Mouse (Mus musculus) layer of hippocampus, adult 8-10 months (tissue): ENCODE measurements around the gene Pwwp2b. TPM values are rescaled to one million over a fixed set of nuclear protein-coding genes. Genes with fewer than 3 reads are reported as not detected.

ENCODE experiments used
- DNase-seq, 2 experiments: peaks; one replicate each; pipeline ENCODE4 v3.0.0; 2022; ENCODE audit warnings: low spot score in 2 of 2
- total RNA-seq, 4 experiments: library from RNA; stranded (reverse); gene quantifications; 2 replicates each; pipeline ENCODE4 v1.2.4; 2022

Pwwp2b gene
- total RNA-seq, 4 experiments from 2014 or later: 26.9 to 37.1 (median 32.1) TPM

DNA sequence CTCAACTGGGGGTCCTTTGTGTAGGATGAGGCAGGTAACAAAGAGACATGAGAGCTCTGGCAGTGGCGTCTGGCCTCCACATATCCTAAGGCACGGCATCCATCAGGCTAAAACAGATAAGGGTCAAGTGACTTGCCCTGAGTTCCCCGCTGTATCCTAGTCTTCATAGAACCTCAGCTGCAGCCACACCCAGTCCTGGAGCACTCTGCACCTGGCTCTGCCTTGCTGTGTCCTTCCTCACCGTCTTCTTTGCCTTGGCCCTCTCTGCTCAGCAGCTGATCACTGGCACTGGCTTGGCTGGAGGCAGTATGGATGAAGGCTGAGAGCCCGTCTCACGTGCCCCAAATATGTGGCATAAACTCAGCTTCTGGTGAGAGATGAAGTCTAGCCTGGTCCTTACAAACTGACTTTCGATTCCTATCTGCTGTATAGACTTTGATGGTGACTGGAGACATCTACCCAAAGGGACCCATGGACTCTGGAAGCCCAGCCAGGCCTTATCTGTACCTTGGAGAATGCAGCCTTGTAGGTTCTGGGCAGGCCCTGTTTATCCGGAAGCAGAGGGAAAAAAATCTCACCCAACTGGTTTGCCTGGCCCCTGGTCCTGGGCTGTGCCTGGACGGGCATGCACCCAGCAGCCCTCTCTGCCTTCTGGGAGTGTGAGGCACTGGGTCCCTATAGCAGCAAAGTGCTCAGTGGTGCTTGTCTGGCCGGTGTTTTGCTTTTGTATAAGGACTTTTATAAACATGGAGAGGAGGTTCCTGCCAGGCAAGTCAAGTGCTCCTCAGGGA lies 9.7 kb downstream of the Pwwp2b start:
- DNase-seq: no peak

GRCm38 (mm10) chr7:139264337-139264736 lies 16.1 kb downstream of the Pwwp2b start:
- no peak for DNase-seq

DNA sequence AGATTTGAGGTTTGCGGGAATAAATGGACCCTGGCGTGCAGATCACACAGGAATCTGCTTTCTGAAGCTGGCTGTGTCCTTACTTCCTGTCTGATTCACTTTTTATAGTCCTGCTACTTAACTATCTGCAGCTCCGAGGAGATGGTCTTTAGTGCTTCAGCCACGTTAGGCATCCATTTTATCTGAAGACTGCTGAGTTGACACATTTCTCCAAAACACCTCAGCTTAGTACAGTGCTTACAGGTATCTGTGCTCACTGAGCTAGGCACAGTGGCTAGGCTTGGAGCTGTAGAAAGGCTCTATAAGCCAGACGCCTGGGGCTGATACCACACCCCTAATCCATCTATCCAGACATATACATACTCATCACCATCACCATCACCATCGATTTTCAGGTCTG lies 17.4 kb downstream of the Pwwp2b start:
- DNase-seq: no peak

DNA sequence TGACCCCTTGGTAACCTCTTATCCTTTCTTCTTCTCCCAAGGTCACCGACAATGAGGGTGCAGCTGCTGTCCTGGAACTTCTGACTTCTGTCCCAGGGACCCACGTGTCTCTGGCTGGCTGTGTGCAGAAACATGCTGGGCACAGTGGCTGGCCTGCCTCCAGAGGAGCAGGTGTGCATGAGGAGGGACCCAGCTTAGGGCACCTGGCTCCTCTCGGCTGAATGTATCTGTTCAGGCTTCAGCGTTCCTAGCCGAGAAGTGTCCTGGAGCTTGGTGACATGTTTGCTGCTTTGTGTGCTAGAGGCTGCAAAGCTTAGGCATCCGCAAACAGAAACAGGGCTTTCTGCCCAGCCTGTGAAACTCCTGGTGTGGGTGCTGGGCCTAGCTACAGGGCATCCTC lies 18.1 kb downstream of the Pwwp2b start:
- no peak for DNase-seq

DNA sequence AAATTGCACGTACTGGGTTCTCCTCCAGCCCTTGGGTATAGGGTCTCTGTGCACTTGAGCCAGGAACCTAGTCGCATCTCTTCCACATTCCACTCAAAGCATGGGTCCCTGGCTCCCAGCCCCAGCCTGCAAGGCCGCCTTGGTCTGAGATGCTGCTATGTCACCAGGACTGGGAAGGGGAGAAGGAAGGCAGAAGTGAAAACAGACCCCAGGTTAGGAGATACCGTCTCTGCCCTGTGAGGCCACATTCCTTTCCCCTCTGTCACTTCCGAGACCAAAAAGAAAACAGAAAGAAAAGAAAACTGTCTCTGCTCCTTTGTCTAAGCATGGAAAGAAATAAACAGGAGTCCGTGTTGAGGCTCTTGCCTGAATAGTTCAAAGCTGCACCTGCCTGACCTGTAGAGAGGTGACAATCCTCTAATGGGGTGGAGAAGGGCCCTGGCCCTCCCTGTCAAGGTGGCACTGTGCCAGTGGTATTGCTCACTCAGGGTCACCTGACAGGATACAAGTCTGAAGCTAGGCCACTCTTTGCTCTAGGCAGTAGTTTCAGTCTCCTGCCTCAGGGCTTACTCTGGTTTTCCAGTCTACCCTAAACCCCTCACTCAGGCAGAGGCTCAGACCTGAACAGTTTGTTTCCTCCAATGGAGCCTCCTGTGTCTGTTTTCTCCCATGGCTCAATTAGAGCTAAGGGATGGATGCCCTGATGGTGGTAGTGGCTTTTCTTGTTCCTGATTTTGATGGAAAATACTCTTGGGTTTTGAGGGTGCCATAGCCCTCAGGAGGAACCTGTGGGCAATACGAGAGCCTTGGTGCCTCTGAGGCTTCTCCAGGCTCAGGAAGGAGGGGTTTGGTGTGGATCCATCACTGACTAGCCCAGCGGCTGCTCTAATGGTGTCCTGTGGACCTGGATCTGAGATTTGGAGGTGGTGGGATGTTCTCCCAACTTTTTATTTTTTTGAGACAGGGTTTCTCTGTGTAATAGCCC lies 18.9 kb downstream of the Pwwp2b start:
- no peak for DNase-seq

DNA sequence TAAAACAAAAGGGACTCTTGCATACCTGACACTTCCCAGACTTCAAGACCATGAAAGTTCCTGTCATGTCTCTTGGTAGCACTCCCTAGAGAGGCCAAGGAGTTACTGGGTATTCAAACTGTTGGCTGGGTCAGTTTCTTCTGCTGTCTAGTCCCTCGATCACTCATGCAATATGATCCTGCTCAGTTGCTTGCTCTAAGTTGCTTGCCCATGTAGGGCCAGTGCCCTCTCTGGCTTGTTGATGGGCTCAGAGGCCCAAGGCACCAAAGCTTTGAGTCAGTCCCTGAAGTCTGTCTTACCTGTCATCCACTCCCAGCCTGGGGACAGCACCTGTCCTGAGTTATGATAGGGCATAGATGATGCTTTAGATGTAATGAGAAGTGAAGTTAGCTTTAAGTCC lies 22.5 kb downstream of the Pwwp2b start:
- no peak for DNase-seq

GRCm38 (mm10) chr7:139271871-139272270 lies 23.6 kb downstream of the Pwwp2b start:
- peak; percentile 65 to 76 for DNase-seq

DNA sequence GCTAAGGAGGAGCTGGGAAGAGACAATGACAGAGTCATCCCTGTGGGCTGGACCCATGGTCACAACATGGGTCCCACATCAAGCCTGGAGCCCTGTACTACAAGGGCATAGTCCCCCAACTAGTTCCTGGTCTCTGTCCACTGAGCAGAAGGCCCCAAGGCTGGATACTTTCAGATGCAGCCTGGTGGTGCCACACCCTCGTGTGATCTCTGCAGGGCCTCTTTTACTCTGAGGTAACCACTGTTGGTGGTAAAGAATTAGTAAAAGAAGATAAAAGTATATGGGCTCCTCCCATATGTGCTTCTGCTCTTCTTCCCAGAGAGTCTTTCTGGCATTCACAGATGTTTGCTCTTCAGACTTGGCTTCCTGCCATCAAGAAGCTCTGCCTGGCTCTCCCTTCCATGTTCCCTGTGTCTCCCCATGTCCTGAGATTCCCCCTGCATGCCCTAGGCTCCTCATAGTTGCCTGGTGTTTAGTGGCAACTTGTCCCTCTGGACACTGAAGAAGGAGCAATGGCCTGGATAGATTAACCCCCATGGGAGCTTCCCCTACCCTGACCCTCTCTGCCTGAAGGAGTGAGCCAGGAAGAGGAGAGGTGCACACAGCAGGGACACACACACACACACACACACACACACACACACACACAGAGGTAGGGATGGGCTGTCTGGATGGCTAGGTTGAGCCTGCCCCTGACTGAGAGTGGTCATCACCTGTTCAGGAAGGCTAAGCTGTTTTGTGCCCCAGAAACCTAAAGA lies 24.5 kb downstream of the Pwwp2b start:
- DNase-seq: peak in 1 of 2 experiments; percentile 47

DNA sequence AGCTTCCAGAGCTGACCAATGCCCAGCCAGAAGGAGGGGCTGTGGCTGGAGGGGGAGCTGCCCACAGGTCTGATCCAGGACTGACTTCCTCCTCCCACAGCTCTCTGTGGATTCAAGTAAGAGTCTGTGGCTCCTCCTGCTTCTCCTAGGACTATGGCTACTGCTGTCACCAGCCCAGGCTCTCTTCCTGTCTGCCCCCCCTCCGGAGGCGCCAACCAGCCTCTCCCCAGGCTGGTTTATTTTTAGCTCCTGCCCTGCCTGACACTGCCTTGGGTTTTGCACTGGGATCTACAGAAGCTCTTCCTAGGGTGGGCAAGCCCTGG lies 25.1 kb downstream of the Pwwp2b start:
- no peak for DNase-seq

GRCm38 (mm10) chr7:139275586-139275985 lies 27.3 kb downstream of the Pwwp2b start:
- peak; percentile 32 to 55 for DNase-seq

DNA sequence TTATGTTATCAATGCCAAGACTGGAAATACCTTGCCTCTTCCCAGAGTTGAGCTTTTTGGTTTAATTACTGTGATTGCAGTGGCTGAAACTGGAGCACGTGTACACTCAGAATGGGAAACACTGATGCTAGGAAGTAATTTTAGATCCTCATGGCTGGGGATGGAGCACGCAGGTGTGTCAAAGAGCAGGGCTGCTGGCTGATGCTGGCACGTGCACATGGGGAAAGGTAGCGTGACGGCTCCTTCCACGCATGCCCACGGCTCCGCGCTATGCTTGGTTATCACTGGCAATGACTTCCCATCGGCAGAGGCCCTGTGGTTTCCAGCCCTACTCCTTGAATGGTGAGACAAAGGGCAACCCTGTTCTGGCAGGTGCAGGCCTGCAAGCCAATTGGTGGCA lies 27.9 kb downstream of the Pwwp2b start:
- DNase-seq: no peak

DNA sequence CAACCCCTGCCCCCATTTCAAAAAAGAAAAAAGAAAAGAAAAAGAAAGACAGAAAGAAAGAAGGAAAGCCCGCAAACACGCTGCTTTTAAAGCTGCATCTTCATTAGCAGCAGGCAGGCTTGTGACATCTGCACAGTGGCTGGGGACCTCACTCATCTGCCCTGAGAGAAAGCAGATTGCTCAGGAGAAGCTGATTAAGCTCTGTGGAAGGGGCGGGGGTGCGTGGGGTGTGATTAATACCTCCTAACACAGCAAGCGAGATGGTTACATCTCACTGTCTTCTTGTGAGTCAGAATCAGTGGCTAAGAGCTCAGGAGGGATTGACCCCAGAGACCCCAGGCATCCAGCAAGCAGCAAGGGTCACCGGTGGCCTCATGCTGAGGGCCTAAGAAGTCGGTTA lies 29.3 kb downstream of the Pwwp2b start:
- no peak for DNase-seq

- DNase-seq: no peak
These were observed 31.3 kb downstream of the Pwwp2b start for GRCm38 (mm10) chr7:139279571-139279970.

- no peak for DNase-seq
These were observed 31.8 kb downstream of the Pwwp2b start for GRCm38 (mm10) chr7:139280044-139280443.

DNA sequence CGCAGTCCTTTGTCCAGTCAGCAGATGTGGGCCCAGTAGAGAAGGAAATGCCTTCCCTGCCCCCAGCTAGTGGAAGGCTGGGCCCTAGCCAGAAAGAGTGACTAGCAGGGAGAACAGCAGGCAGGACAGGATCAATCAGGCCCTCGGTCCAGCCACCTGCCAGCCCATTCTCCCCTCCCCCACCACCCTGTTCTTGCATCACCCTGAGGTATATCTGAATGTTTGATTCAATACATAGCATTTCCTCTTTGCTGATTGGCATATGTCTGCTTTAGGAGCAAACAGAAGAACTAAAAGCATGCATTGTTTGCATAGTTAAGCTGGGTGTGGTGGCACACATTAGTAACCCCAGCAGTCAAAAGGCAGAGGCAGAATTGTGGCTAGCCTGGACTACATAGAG lies 32.9 kb downstream of the Pwwp2b start:
- no peak for DNase-seq

GRCm38 (mm10) chr7:139282037-139282436 lies 33.8 kb downstream of the Pwwp2b start:
- no peak for DNase-seq

DNA sequence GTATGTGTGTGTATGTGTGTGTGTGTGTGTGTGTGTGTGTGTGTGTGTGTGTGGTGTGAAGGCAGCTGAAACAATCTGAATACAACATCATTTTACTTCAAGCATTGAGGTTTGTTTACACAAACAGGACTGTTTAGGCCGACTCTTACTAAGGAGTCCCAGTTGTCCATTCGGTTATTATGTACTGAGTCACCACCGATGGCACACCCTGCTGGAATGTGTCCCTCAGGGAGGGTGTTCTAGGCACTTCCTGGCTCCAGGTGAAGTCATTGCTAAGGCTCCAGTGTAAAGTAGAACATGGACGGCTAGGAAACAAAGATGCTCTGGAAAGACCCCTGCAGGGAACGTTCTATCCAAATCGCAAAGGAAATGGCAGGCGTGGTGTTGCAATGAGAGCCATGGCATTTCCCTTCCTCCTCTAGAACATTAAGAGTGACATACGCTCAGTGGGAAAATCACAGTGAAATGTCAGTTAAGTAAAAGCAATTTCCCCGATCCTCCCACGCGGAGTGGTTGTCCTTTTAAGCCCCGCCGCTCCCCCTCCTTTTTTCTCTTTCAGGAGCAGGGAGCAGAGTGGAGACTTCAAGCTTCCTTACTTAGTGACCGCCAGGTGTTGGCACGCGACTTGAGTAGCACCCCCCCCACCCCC lies 37.1 kb downstream of the Pwwp2b start:
- DNase-seq: peak in 1 of 2 experiments; percentile 43

GRCm38 (mm10) chr7:139288540-139288939 lies 40.3 kb downstream of the Pwwp2b start:
- DNase-seq: no peak

DNA sequence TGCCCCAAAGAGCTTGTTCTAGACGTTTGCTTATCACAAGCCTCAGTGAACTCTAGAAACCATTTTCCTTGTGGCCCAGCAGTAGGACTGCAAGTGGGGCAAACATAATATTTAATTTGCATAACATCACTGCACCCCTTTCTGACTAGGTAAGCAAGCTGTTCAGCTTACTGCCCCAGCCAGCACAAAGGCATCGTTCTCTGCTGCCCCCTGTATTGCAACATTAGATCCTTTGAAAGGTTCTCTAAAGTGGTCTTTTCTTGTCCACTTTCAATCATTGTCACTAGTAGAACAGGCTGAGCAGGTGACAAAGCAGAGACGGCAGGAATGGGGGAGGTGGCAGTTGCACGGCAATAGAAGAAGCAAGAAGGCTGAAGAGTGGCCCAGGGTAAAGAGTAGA lies 45.1 kb downstream of the Pwwp2b start:
- no peak for DNase-seq

DNA sequence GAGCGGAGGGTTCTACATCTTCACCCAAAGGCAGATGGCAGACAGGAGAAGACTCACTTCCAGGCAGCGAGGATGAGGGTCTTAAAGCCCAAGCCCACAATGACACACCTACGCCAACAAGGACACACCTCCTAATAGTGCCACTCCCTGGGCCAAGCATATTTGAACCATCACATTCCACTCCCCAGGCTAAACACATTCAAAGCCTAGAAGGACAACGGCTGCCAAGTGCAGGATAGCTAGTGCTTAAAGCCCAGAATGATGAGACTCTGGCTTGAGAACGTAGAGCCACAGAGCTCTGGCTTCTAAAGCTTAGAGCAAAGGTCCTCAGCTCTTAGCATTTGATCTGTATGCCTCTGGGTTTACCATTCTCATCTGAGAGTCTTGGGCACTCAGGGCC lies 45.8 kb downstream of the Pwwp2b start:
- no peak for DNase-seq

DNA sequence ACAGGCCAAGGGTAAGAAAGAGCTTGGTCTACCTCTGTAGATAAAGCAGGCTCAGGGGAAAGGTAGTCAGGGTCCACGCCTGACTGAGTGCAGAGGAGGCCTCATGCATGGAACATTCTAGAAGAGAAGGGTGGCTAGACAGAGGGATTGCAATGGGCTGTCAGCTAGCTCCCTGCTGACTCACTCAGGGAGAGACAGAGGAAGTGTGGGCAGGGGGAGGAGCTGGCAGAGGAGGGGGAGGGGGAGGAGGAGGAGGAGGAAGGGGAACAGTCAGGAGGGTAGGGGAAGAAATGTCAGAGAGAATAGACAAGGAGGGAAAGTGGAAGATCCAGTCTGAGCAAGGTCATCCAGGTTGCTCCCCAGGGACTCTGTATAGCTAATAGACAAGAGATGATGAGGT lies 47.4 kb downstream of the Pwwp2b start:
- DNase-seq: no peak
